Mouse (Mus musculus) heart, postnatal 0 days (tissue): ENCODE measurements around the gene Eapp.

Experiments
- CTCF ChIP-seq: IDR thresholded peaks from 2 replicates; pipeline ENCODE4 v1.5.1; 2016; ENCODE audit warnings: antibody characterized with exemption, control low read depth, low read depth
- EP300 ChIP-seq: IDR thresholded peaks from 2 replicates; pipeline ENCODE4 v1.6.1; 2016; ENCODE audit warnings: antibody characterized with exemption, low read depth

DNA sequence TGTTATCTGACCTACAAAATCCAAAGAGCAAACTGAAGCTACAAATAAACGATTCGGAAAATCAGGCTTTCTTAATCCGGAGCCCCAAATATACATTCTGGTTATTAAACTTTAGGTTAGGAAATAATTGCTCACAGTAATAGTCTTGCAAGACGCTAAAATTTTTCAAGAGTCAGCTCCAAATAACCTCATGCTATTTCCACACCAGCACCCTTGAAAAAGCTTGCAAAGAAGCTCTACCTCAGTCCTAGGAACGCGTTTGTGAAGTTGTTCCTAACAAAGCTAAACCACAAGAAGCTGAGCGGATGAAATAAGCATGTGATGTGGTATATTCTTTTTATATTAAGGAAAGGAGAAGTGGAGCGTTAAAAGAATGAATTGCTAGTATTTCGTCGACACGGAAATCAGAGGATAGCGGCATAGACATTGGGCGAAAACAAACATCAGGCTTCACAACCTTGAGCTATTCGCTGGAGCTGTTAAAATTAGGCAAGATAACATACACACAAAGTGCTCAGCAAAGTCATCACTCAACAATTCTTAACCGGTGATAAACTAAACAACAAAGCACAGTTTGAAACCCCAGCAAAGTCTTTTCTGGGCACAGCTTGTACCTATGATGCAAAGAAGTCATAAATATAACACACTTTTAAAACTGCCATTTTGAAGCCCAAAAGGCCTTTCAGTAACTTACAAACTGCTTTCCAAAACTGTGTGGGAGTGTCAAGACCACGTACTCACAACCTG lies 40.2 kb downstream of the Eapp start:
- TF ChIP-seq CTCF = no peak
- no peak for TF ChIP-seq EP300
